Mouse (Mus musculus) kidney, embryonic 14.5 days (tissue): Measurements from ENCODE around the gene Tlcd2. TPM values are rescaled to one million over a fixed set of nuclear protein-coding genes. Genes with fewer than 3 reads are reported as not detected.

ENCODE experiments used
- ATAC-seq: fragments of 200-750 bp; cut with Nextera tagmentation; 2 replicates; pipeline ENCODE4 v1.8.0; 2017; ENCODE audit warnings: moderate number of reproducible peaks, mild to moderate bottlenecking, moderate TSS enrichment, moderate library complexity; ENCODE audit not compliant: low FRiP score, low TSS enrichment
- H3K27ac ChIP-seq: fragments of 300-500 bp; sonication (generic); 2 replicates; pipeline ENCODE4 v1.5.1; 2014; ENCODE audit warnings: low read depth, mild to moderate bottlenecking, low read length, moderate library complexity, mixed read lengths
- H3K27me3 ChIP-seq: fragments of 300-500 bp; sonication (generic); 2 replicates; pipeline ENCODE4 v1.6.1; 2014; ENCODE audit warnings: mild to moderate bottlenecking, low read length; ENCODE audit not compliant: control insufficient read depth, insufficient read depth
- H3K36me3 ChIP-seq: fragments of 300-500 bp; sonication (generic); 2 replicates; pipeline ENCODE4 v1.6.1; 2014; ENCODE audit warnings: low read length, mixed read lengths; ENCODE audit not compliant: control insufficient read depth, insufficient read depth
- H3K4me1 ChIP-seq: fragments of 300-500 bp; sonication (generic); 2 replicates; pipeline ENCODE4 v1.6.1; 2014; ENCODE audit warnings: low read length, mixed read lengths; ENCODE audit not compliant: control insufficient read depth, insufficient read depth
- H3K4me2 ChIP-seq: fragments of 300-500 bp; sonication (generic); replicated peaks from 2 replicates; pipeline ENCODE4 v1.6.1; 2014; ENCODE audit warnings: low read depth, mild to moderate bottlenecking, low read length
- H3K4me3 ChIP-seq: fragments of 300-500 bp; sonication (generic); 2 replicates; pipeline ENCODE4 v1.5.1; 2014; ENCODE audit warnings: mild to moderate bottlenecking, low read length
- H3K9ac ChIP-seq: fragments of 300-500 bp; sonication (generic); 2 replicates; pipeline ENCODE4 v1.6.1; 2014; ENCODE audit warnings: low read depth, mild to moderate bottlenecking, low read length, moderate library complexity
- H3K9me3 ChIP-seq: fragments of 300-500 bp; sonication (generic); 2 replicates; pipeline ENCODE4 v1.6.1; 2016; ENCODE audit warnings: low read length; ENCODE audit not compliant: control insufficient read depth
- WGBS: fragments of 180-500 bp; shearing (Covaris S2); extraction: QIAGEN DNeasy Blood & Tissue Kit; methylation state at CpG from one replicate; pipeline ENCODE4 v1.1.7; 2014; 5-methylcytosine and 5-hydroxymethylcytosine counted together
- polyA plus RNA-seq: library from polyadenylated mRNA; unstranded; fragments of >200 nt; fragmentation: Nextera tagmentation; extraction: Ambion mirVana; gene quantifications from 2 replicates; pipeline ENCODE4 v1.2.1, GENCODE M21; 2014

Gene Tlcd2
- polyA plus RNA-seq, 1 experiment from 2014 or later = 20.7 TPM

DNA sequence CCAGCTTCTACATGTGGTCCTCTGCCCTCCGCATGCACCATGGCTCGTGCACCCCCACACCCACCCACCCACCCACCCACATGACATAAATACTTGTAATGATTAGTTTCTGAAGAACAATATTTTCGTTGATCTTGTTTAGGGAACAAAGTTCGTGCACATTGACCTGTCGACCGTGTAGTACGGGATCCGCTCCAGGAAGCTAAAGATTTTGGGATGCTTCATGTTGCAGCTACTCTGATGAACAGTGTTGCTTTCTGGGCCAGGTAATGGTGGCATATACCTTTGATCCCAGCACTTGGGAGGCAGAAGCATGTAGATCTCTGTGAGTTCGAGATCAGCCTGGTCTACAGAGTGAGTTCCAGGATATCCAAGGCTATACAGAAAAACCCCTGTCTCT is 37.5 kb upstream of the Tlcd2 start:
- no peaks in the 10 kb centered on the region for H3K27me3 ChIP-seq
- H3K4me3 ChIP-seq = no peak overlapping the region
- no peaks in the 10 kb centered on the region for H3K36me3 ChIP-seq
- H3K9ac ChIP-seq = no peak overlapping the region
- no peak for ATAC-seq
- peaks cover 22% of the 10 kb centered on the region for H3K4me1 ChIP-seq
- 88% methylated on average over 9 of the region's 9 CpGs for WGBS
- H3K9me3 ChIP-seq = no peaks in the 10 kb centered on the region
- H3K4me2 ChIP-seq = no peak overlapping the region
- H3K27ac ChIP-seq = no peak overlapping the region

DNA sequence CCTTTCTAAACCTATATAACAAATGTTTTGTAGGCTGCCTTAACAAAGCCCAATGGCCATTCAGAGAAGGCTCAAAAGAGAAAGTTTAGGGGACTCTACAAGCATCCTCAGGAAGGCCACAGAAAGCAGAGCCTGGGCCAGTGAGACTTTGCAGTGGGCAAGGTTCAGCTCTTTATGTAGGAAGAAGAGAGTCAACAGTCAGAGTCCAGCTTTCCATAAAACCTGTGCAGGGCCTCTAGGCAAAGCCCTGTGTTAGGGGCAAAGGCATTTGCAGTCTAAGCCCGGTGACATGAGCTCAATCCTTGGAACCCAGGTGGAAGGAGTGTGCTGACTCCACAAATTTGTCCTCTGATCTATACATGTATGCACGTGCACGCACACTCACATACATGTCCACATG is 37.1 kb upstream of the Tlcd2 start:
- H3K4me3 ChIP-seq = no peak overlapping the region
- no peaks in the 10 kb centered on the region for H3K9me3 ChIP-seq
- ATAC-seq = no peak
- H3K9ac ChIP-seq = no peak overlapping the region
- WGBS = 91% methylated on average over 3 of the region's 3 CpGs
- peaks cover 22% of the 10 kb centered on the region for H3K4me1 ChIP-seq
- H3K4me2 ChIP-seq = no peak overlapping the region
- no peaks in the 10 kb centered on the region for H3K27me3 ChIP-seq
- no peak overlapping the region for H3K27ac ChIP-seq
- no peaks in the 10 kb centered on the region for H3K36me3 ChIP-seq

DNA sequence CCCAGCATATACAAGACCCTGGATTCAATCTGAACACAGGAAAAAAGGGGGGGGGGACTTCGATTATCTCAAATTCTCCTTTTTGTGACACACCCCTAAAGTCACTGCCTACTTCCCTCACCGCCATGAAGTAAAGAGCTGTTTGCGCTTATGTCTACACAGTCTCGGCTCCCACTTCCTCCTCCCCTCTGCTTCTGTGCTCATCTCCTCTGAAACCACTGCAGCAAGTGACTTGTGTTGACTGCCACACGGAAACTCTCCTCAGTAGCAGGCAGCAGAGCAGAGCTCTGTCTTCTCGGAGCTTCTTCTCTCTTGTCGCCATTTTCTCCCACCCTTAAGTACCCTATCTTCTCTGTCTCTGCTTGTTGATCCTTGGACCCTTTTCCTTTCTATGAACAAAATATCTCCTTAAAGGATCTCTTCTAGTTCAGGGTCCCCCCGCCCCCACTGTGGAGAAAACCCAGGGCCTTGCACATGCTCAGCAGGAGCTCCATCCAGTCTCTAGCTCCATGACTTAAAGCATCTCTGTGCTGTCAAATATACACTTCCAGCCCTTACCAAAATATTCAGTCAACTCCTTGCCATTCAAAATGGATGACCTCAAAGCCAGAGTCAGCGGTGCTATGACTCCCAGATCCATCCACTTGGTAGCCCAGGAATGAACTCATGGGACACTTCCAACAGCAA is 32.4 kb upstream of the Tlcd2 start:
- H3K27ac ChIP-seq = no peak overlapping the region
- no peak for ATAC-seq
- H3K9ac ChIP-seq = no peak overlapping the region
- H3K9me3 ChIP-seq = peaks cover 1% of the 10 kb centered on the region; the same call in 1 of the 2 replicates
- no peak overlapping the region for H3K4me3 ChIP-seq
- 82% methylated on average over 9 of the region's 9 CpGs for WGBS
- H3K4me1 ChIP-seq = no peaks in the 10 kb centered on the region
- H3K36me3 ChIP-seq = no peaks in the 10 kb centered on the region
- no peak overlapping the region for H3K4me2 ChIP-seq
- H3K27me3 ChIP-seq = no peaks in the 10 kb centered on the region

DNA sequence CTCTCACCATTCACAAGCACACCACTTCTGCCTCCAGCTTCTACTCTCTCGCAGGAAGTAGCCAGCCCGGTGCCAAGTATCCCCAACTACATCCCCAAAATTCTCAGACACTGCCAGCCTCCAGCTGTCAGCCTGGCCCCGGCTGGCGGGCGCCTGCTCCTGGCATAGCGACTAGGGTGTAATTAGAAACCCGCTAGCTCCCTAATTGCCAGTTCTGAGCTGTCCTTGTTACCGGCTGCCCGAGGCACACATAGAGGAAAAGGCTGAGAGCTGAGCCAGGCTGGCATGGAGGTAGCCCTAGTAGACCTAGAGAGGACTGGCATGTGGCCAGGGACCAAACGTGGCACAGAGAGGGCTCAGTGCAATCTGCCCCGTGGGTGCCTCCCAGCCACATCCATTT is 30.2 kb upstream of the Tlcd2 start:
- H3K4me3 ChIP-seq = no peak overlapping the region
- H3K9ac ChIP-seq = no peak overlapping the region
- H3K4me2 ChIP-seq = no peak overlapping the region
- H3K27ac ChIP-seq = no peak overlapping the region
- 78% methylated on average over 11 of the region's 11 CpGs for WGBS
- H3K4me1 ChIP-seq = no peaks in the 10 kb centered on the region
- peaks cover 3% of the 10 kb centered on the region; the same call in 1 of the 2 replicates for H3K9me3 ChIP-seq
- no peaks in the 10 kb centered on the region for H3K27me3 ChIP-seq
- no peaks in the 10 kb centered on the region for H3K36me3 ChIP-seq
- no peak for ATAC-seq

GRCm38 (mm10) chr11:75434138-75434537 is 27.4 kb upstream of the Tlcd2 start:
- H3K9ac ChIP-seq = no peak overlapping the region
- H3K27me3 ChIP-seq = no peaks in the 10 kb centered on the region
- no peak for ATAC-seq
- H3K36me3 ChIP-seq = no peaks in the 10 kb centered on the region
- H3K4me1 ChIP-seq = no peaks in the 10 kb centered on the region
- 86% methylated on average over 5 of the region's 5 CpGs for WGBS
- no peak overlapping the region for H3K4me3 ChIP-seq
- H3K9me3 ChIP-seq = peaks cover 3% of the 10 kb centered on the region; the same call in 1 of the 2 replicates
- H3K27ac ChIP-seq = no peak overlapping the region
- H3K4me2 ChIP-seq = no peak overlapping the region

GRCm38 (mm10) chr11:75438194-75438593 is 23.3 kb upstream of the Tlcd2 start:
- H3K27ac ChIP-seq = no peak overlapping the region
- 82% methylated on average over 13 of the region's 13 CpGs for whole genome bisulfite sequencing
- H3K4me1 ChIP-seq = no peaks in the 10 kb centered on the region
- H3K27me3 ChIP-seq = no peaks in the 10 kb centered on the region
- H3K9ac ChIP-seq = no peak overlapping the region
- no peaks in the 10 kb centered on the region for H3K36me3 ChIP-seq
- peaks cover 3% of the 10 kb centered on the region; the same call in 1 of the 2 replicates for H3K9me3 ChIP-seq
- H3K4me2 ChIP-seq = no peak overlapping the region
- no peak for ATAC-seq
- no peak overlapping the region for H3K4me3 ChIP-seq

DNA sequence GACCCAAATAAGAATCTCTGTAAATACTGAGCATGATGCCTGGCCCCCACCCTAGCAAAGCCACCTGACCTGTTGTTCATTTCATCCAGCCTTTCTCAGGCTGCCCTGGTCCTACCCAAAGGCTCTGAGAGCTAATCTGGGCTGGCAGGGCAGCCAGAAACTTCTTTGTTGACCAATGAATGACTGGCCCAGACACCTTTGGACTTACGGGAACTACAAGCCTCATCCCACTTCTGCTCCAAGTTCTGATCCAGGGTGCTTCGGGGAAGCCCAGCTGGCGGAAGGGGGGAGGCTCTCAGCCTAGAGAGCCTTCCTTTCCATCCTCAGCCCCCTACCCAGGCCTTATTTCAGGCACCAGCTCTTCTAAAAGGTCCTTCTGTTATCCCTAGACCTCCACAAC is 22.7 kb upstream of the Tlcd2 start:
- H3K9me3 ChIP-seq = peaks cover 3% of the 10 kb centered on the region; the same call in 1 of the 2 replicates
- no peaks in the 10 kb centered on the region for H3K36me3 ChIP-seq
- no peak for ATAC-seq
- H3K27me3 ChIP-seq = no peaks in the 10 kb centered on the region
- H3K27ac ChIP-seq = no peak overlapping the region
- H3K4me3 ChIP-seq = no peak overlapping the region
- H3K4me1 ChIP-seq = no peaks in the 10 kb centered on the region
- no peak overlapping the region for H3K4me2 ChIP-seq
- 91% methylated on average over 3 of the region's 3 CpGs for WGBS
- no peak overlapping the region for H3K9ac ChIP-seq

DNA sequence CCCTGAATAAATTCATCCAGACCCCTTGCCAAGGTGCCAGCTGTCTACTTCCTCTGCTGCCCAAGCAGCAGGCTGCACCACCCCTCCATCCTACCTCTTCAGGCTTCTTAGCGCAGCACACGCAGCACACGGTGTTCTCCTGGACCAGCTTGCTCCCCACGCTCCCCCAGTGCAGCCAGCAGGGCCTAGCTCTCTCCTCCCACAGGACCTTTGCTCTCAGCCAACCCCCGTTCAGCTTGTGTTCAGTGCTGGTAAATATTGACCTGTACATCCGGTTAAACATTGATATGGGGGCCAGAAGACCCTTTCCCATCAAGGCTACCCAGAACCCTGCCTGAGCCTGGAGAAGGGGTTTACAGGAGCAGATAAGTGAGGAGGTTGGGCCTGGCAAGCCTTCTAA is 22.2 kb upstream of the Tlcd2 start, which contains the start of gene Serpinf2:
Gene Serpinf2 (minus strand): TSS at position 229 of the 400 bp plus-strand sequence.
- no peak within 1 kb of the TSS for H3K9ac ChIP-seq
- H3K4me3 ChIP-seq = no peak within 1 kb of the TSS
- no peak for ATAC-seq
- H3K9me3 ChIP-seq = no peaks in the 10 kb centered on the region
- H3K36me3 ChIP-seq = no peaks in the 10 kb centered on the region
- H3K27ac ChIP-seq = no peak within 1 kb of the TSS
- no peak within 1 kb of the TSS for H3K4me2 ChIP-seq
- WGBS = 77% methylated on average over 6 of the region's 6 CpGs
- no peaks in the 10 kb centered on the region for H3K27me3 ChIP-seq
- H3K4me1 ChIP-seq = no peaks in the 10 kb centered on the region

DNA sequence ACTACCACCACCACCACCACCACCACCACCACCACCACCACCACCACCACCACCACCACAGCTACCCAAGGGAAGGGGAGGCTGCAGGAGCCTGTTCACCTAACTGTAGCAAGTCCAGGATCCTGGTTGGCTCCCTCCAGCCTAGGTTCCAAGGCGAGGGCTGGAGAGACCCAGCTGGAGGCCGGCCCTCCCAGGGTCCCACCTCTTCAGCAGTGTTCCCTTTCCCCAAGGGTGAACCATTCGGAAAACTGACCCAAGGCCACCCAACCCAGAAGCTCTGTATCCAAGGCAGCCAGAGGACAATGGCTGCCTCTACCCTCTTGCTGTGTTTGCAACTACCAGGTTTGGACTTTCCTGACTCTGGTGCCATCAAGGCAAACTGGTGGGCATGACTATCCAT is 21.6 kb upstream of the Tlcd2 start:
- H3K9ac ChIP-seq = no peak overlapping the region
- no peaks in the 10 kb centered on the region for H3K36me3 ChIP-seq
- ATAC-seq = no peak
- no peaks in the 10 kb centered on the region for H3K4me1 ChIP-seq
- H3K27ac ChIP-seq = no peak overlapping the region
- no peaks in the 10 kb centered on the region for H3K9me3 ChIP-seq
- no peaks in the 10 kb centered on the region for H3K27me3 ChIP-seq
- H3K4me3 ChIP-seq = no peak overlapping the region
- WGBS = 91% methylated on average over 3 of the region's 3 CpGs
- no peak overlapping the region for H3K4me2 ChIP-seq
